Mouse (Mus musculus): Measurements from ENCODE around the gene Pcdh7. TPM values are rescaled to one million over a fixed set of nuclear protein-coding genes. Genes with fewer than 3 reads are reported as not detected.

Gene Pcdh7
- polyA plus RNA-seq, 1 experiment, result 4.4 TPM

GRCm38 (mm10) chr5:57721927-57722326 is 4.2 kb downstream of the Pcdh7 start:
- Histone ChIP-seq H3K36me3 (ENCODE audit: control insufficient read depth, insufficient read depth, low read length) (no peaks in the 10 kb centered on the region), H3K4me3 (ENCODE audit: low read depth, low read length) (peak overlapping the region; percentile 30), H3K27ac (ENCODE audit: insufficient read depth, low read depth, low read length) (no peak overlapping the region), H3K4me1 (ENCODE audit: control insufficient read depth, insufficient read depth, insufficient read length, low read length) (peaks cover 2% of the 10 kb centered on the region; the same call in 1 of the 2 replicates), H3K27me3 (ENCODE audit: control insufficient read depth, insufficient read depth, low read length) (peaks cover 25% of the 10 kb centered on the region)
- 49% methylated on average over 6 of the region's 6 CpGs for WGBS
- no peak for TF ChIP-seq POLR2A (IDR thresholded peaks at IDR 0.05; ENCODE audit: low read depth, low read length)
- TF ChIP-seq CTCF (IDR thresholded peaks at IDR 0.05; ENCODE audit: extremely low read depth, insufficient read length, insufficient replicate concordance, low read depth, low read length), result no peak

GRCm38 (mm10) chr5:57733451-57733850 is 15.7 kb downstream of the Pcdh7 start:
- 35% methylated on average over 1 of the region's 1 CpGs for WGBS
- TF ChIP-seq POLR2A (IDR thresholded peaks at IDR 0.05; ENCODE audit: low read depth, low read length) (no peak), CTCF (IDR thresholded peaks at IDR 0.05; ENCODE audit: extremely low read depth, insufficient read length, insufficient replicate concordance, low read depth, low read length) (no peak)
- no peaks in the 10 kb centered on the region for H3K4me1 ChIP-seq (ENCODE audit: control insufficient read depth, insufficient read depth, insufficient read length, low read length)
- no peaks in the 10 kb centered on the region for H3K36me3 ChIP-seq (ENCODE audit: control insufficient read depth, insufficient read depth, low read length)
- H3K4me3 ChIP-seq (ENCODE audit: low read depth, low read length), result no peak overlapping the region
- no peak overlapping the region for H3K27ac ChIP-seq (ENCODE audit: insufficient read depth, low read depth, low read length)
- no peaks in the 10 kb centered on the region for H3K27me3 ChIP-seq (ENCODE audit: control insufficient read depth, insufficient read depth, low read length)

- H3K27ac ChIP-seq (ENCODE audit: insufficient read depth, low read depth, low read length), result no peak overlapping the region
- H3K4me3 ChIP-seq (ENCODE audit: low read depth, low read length), result no peak overlapping the region
- no peak for TF ChIP-seq CTCF (IDR thresholded peaks at IDR 0.05; ENCODE audit: extremely low read depth, insufficient read length, insufficient replicate concordance, low read depth, low read length)
- no peak for TF ChIP-seq POLR2A (IDR thresholded peaks at IDR 0.05; ENCODE audit: low read depth, low read length)
- 74% methylated on average over 6 of the region's 6 CpGs for WGBS
- H3K36me3 ChIP-seq (ENCODE audit: control insufficient read depth, insufficient read depth, low read length), result no peaks in the 10 kb centered on the region
- no peaks in the 10 kb centered on the region for H3K4me1 ChIP-seq (ENCODE audit: control insufficient read depth, insufficient read depth, insufficient read length, low read length)
- no peaks in the 10 kb centered on the region for H3K27me3 ChIP-seq (ENCODE audit: control insufficient read depth, insufficient read depth, low read length)
Measured at GRCm38 (mm10) chr5:57735723-57736122, 18.0 kb downstream of the Pcdh7 start.

GRCm38 (mm10) chr5:57742924-57743323 is 25.2 kb downstream of the Pcdh7 start:
- Histone ChIP-seq H3K36me3 (ENCODE audit: control insufficient read depth, insufficient read depth, low read length) (no peaks in the 10 kb centered on the region), H3K27me3 (ENCODE audit: control insufficient read depth, insufficient read depth, low read length) (no peaks in the 10 kb centered on the region), H3K4me3 (ENCODE audit: low read depth, low read length) (no peak overlapping the region), H3K4me1 (ENCODE audit: control insufficient read depth, insufficient read depth, insufficient read length, low read length) (no peaks in the 10 kb centered on the region), H3K27ac (ENCODE audit: insufficient read depth, low read depth, low read length) (no peak overlapping the region)
- TF ChIP-seq POLR2A (IDR thresholded peaks at IDR 0.05; ENCODE audit: low read depth, low read length) (no peak), CTCF (IDR thresholded peaks at IDR 0.05; ENCODE audit: extremely low read depth, insufficient read length, insufficient replicate concordance, low read depth, low read length) (no peak)
- WGBS, result 15% methylated on average over 6 of the region's 6 CpGs

- WGBS, result 63% methylated on average over 2 of the region's 2 CpGs
- no peaks in the 10 kb centered on the region for H3K4me1 ChIP-seq (ENCODE audit: control insufficient read depth, insufficient read depth, insufficient read length, low read length)
- no peaks in the 10 kb centered on the region for H3K27me3 ChIP-seq (ENCODE audit: control insufficient read depth, insufficient read depth, low read length)
- H3K36me3 ChIP-seq (ENCODE audit: control insufficient read depth, insufficient read depth, low read length), result no peaks in the 10 kb centered on the region
- TF ChIP-seq CTCF (IDR thresholded peaks at IDR 0.05; ENCODE audit: extremely low read depth, insufficient read length, insufficient replicate concordance, low read depth, low read length) (no peak), POLR2A (IDR thresholded peaks at IDR 0.05; ENCODE audit: low read depth, low read length) (no peak)
- no peak overlapping the region for H3K4me3 ChIP-seq (ENCODE audit: low read depth, low read length)
- H3K27ac ChIP-seq (ENCODE audit: insufficient read depth, low read depth, low read length), result no peak overlapping the region
Measured at GRCm38 (mm10) chr5:57743956-57744661, 26.3 kb downstream of the Pcdh7 start.

- Histone ChIP-seq H3K4me1 (ENCODE audit: control insufficient read depth, insufficient read depth, insufficient read length, low read length) (no peaks in the 10 kb centered on the region), H3K36me3 (ENCODE audit: control insufficient read depth, insufficient read depth, low read length) (no peaks in the 10 kb centered on the region), H3K4me3 (ENCODE audit: low read depth, low read length) (no peak overlapping the region), H3K27ac (ENCODE audit: insufficient read depth, low read depth, low read length) (no peak overlapping the region), H3K27me3 (ENCODE audit: control insufficient read depth, insufficient read depth, low read length) (no peaks in the 10 kb centered on the region)
- TF ChIP-seq POLR2A (IDR thresholded peaks at IDR 0.05; ENCODE audit: low read depth, low read length), result no peak
- TF ChIP-seq CTCF (IDR thresholded peaks at IDR 0.05; ENCODE audit: extremely low read depth, insufficient read length, insufficient replicate concordance, low read depth, low read length), result no peak
- 69% methylated on average over 1 of the region's 1 CpGs for WGBS
Measured at GRCm38 (mm10) chr5:57745879-57746278, 28.1 kb downstream of the Pcdh7 start.

GRCm38 (mm10) chr5:57750320-57750719 is 32.6 kb downstream of the Pcdh7 start:
- Histone ChIP-seq H3K4me3 (ENCODE audit: low read depth, low read length) (no peak overlapping the region), H3K27ac (ENCODE audit: insufficient read depth, low read depth, low read length) (no peak overlapping the region), H3K27me3 (ENCODE audit: control insufficient read depth, insufficient read depth, low read length) (no peaks in the 10 kb centered on the region), H3K4me1 (ENCODE audit: control insufficient read depth, insufficient read depth, insufficient read length, low read length) (no peaks in the 10 kb centered on the region), H3K36me3 (ENCODE audit: control insufficient read depth, insufficient read depth, low read length) (no peaks in the 10 kb centered on the region)
- WGBS, result 98% methylated on average over 1 of the region's 1 CpGs
- TF ChIP-seq CTCF (IDR thresholded peaks at IDR 0.05; ENCODE audit: extremely low read depth, insufficient read length, insufficient replicate concordance, low read depth, low read length) (no peak), POLR2A (IDR thresholded peaks at IDR 0.05; ENCODE audit: low read depth, low read length) (no peak)

Measured in small intestine, adult 2 months (tissue).